Mouse (Mus musculus) neural tube, embryonic 12.5 days (tissue): Measurements from ENCODE around the gene 1700088E04Rik. TPM values are rescaled to one million over a fixed set of nuclear protein-coding genes. Genes with fewer than 3 reads are reported as not detected.

Experiments
- ATAC-seq: fragments of 200-750 bp; cut with Nextera tagmentation; 2 replicates; pipeline ENCODE4 v1.8.0; 2017; ENCODE audit warnings: low read depth, mild to moderate bottlenecking, moderate TSS enrichment, moderate library complexity; ENCODE audit not compliant: low FRiP score
- H3K27ac ChIP-seq: fragments of 300-500 bp; sonication (generic); 2 replicates; pipeline ENCODE4 v1.5.1; 2016
- H3K27me3 ChIP-seq: fragments of 300-500 bp; sonication (generic); replicated peaks from 2 replicates; pipeline ENCODE4 v1.6.1; 2016; ENCODE audit warnings: mild to moderate bottlenecking
- H3K36me3 ChIP-seq: fragments of 300-500 bp; sonication (generic); 2 replicates; pipeline ENCODE4 v1.6.1; 2016; ENCODE audit warnings: mild to moderate bottlenecking
- H3K4me1 ChIP-seq: fragments of 300-500 bp; sonication (generic); 2 replicates; pipeline ENCODE4 v1.6.1; 2016
- H3K4me2 ChIP-seq: fragments of 300-500 bp; sonication (generic); replicated peaks from 2 replicates; pipeline ENCODE4 v1.6.1; 2016; ENCODE audit warnings: mild to moderate bottlenecking
- H3K4me3 ChIP-seq: fragments of 300-500 bp; sonication (generic); 2 replicates; pipeline ENCODE4 v1.5.1; 2016
- H3K9ac ChIP-seq: fragments of 300-500 bp; sonication (generic); 2 replicates; pipeline ENCODE4 v1.6.1; 2016; ENCODE audit warnings: mild to moderate bottlenecking
- H3K9me3 ChIP-seq: fragments of 300-500 bp; sonication (generic); 2 replicates; pipeline ENCODE4 v1.6.1; 2016; ENCODE audit warnings: mild to moderate bottlenecking
- WGBS: fragments of 180-500 bp; shearing (Covaris S2); methylation state at CpG from one replicate; pipeline ENCODE4 v1.1.7; 2016; 5-methylcytosine and 5-hydroxymethylcytosine counted together
- polyA plus RNA-seq: library from polyadenylated mRNA; unstranded; fragments of >200 nt; fragmentation: Nextera tagmentation; extraction: Ambion mirVana; gene quantifications from 2 replicates; pipeline ENCODE4 v1.2.1, GENCODE M21; 2016

1700088E04Rik gene
- polyA plus RNA-seq, 1 experiment from 2014 or later: 11.7 TPM

DNA sequence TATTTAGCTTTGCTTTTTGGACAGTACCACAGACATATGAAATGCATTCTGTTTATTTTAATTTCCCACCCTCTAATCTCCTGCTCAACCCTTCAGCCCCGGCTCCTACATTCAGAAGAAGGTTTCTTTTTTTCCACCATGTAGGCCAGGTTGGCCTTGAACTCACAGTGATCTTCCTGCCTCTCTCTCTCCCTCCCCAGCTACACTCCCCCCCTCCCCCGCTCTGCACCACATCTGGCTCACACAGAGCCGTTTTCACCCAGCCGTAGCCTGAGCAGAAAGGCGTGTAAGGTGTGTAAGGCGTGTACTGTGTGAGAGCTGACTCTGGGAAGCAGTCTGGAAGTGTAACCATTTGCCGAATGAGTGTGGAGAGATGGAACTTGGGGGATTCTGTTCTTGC lies 11.7 kb downstream of the 1700088E04Rik start:
- H3K4me2 ChIP-seq: no peak overlapping the region
- peaks cover 81% of the 10 kb centered on the region for H3K36me3 ChIP-seq

DNA sequence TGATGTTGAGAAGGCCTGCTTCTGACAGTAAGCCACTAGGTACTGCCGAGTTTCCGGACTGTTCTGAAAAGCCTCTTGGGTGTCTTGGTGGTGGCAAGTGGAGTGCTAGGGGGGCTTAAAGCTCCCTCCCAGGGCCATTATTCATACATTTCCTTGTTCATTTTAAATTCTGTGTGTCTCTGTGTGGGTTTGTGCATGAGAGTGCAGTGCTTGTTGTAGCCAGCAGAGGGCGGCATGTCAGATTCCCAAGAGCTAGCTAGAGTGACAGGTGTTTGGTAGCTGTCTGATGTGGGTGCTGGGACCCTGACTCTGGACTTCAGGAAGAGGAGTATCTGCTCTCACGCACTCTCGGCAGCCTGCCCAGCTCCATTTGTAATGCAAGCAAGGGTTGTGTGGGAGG lies 12.8 kb downstream of the 1700088E04Rik start:
- Histone ChIP-seq H3K9me3 (no peaks in the 10 kb centered on the region), H3K27ac (no peak overlapping the region), H3K4me1 (peaks cover 4% of the 10 kb centered on the region; the same call in 1 of the 2 replicates), H3K4me3 (no peak overlapping the region), H3K9ac (no peak overlapping the region), H3K36me3 (peaks cover 83% of the 10 kb centered on the region), H3K27me3 (no peaks in the 10 kb centered on the region), H3K4me2 (no peak overlapping the region)
- no peak for ATAC-seq
- WGBS: 92% methylated on average over 5 of the region's 5 CpGs

More for the DNA sequence above, 11.7 kb downstream of the 1700088E04Rik start:
- Histone ChIP-seq H3K9me3 (no peaks in the 10 kb centered on the region), H3K27me3 (no peaks in the 10 kb centered on the region), H3K9ac (no peak overlapping the region), H3K4me3 (no peak overlapping the region), H3K4me1 (peaks cover 4% of the 10 kb centered on the region; the same call in 1 of the 2 replicates), H3K27ac (no peak overlapping the region)
- 82% methylated on average over 7 of the region's 7 CpGs for WGBS
- no peak for ATAC-seq

DNA sequence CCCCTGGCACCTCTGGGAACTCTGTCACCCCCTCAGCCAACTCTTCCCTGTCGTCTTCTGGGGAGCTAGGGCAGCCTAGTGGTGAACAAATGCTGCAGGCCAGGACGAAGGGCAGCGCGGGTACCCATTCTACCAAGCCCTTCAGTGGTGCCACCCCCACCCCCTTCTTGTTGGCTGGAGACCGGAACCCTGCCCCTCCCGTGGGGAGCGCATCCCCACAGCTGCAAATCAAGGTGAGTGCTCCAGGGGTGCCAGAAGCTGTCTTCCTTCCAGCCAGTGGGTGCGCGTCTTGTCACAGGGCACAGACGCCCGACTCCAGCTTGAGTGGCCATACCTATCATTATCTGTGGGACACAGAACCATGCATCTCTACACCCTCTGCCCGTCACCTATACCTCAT lies 14.0 kb downstream of the 1700088E04Rik start:
- no peaks in the 10 kb centered on the region for H3K9me3 ChIP-seq
- ATAC-seq: no peak
- peaks cover 8% of the 10 kb centered on the region; the same call in 1 of the 2 replicates for H3K4me1 ChIP-seq
- H3K27ac ChIP-seq: no peak overlapping the region
- H3K9ac ChIP-seq: no peak overlapping the region
- no peaks in the 10 kb centered on the region for H3K27me3 ChIP-seq
- no peak overlapping the region for H3K4me2 ChIP-seq
- WGBS: 95% methylated on average over 12 of the region's 12 CpGs
- no peak overlapping the region for H3K4me3 ChIP-seq
- peaks cover 85% of the 10 kb centered on the region for H3K36me3 ChIP-seq

DNA sequence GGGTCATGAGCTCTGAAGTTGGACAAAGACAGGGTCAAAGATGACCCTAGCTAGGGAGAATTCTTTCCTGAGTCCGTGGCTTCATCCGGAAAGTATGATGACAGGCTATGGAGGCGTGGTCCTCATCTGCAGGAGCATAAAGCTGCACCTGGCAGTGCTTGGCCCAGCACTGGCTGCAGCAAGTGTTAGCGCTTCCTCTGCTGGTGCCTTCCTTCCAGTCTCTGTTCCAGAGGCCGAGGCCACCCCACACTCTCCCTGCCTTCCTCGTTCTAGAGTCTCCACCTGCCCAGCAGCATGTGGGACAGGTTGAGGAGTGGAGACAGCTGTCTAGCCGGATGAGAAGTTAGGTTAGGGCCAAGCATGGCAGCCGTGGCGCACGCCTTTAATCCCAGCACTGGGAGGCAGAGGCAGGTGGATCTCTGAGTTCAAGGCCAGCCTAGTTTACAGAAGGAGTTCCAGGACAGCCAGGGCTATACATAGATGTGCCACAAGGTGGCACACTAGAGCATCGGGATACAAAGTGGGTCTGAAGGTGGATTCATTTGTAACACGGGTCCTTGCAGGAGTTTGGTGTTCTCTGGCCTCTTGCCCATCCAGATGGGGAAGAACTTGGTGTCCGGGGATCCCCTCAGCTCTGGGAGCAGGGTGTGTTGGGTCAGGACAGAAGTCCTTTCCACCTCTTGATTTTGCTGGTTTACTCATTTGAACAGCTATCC lies 14.7 kb downstream of the 1700088E04Rik start:
- Histone ChIP-seq H3K4me3 (no peak overlapping the region), H3K27ac (no peak overlapping the region), H3K9me3 (no peaks in the 10 kb centered on the region), H3K4me1 (peaks cover 8% of the 10 kb centered on the region; the same call in 1 of the 2 replicates), H3K27me3 (no peaks in the 10 kb centered on the region), H3K4me2 (no peak overlapping the region), H3K36me3 (peaks cover 80% of the 10 kb centered on the region), H3K9ac (no peak overlapping the region)
- 87% methylated on average over 13 of the region's 13 CpGs for WGBS
- ATAC-seq: no peak

DNA sequence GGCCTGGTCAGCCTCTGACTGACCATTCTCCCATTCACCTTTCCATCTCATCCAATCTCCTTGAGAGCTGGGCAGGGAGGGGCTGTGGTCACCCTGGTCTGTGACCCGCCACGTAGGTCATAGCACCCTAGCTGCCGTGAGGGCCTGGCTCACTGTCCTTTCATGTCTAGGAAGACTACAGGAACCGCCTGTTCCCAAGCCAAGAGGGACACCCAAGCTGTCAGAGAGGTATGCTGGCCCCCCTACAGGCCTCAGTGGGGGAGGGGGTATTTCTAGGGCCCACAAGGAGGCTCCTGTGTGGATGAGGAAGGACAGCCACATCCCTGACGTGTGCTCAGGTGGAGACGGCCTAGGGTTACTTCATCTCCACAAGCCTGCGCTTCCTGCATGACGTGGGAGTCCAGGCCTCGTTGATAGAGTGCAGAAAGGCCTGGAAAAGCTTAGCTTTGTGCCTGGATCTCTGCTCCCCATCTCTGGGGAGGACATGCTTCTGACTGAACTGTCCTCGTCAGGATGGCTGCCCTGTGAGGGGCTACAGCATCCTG lies 16.6 kb downstream of the 1700088E04Rik start:
- no peak for ATAC-seq
- peaks cover 74% of the 10 kb centered on the region for H3K36me3 ChIP-seq
- H3K4me2 ChIP-seq: no peak overlapping the region
- H3K4me1 ChIP-seq: peaks cover 4% of the 10 kb centered on the region; the same call in 1 of the 2 replicates
- H3K27ac ChIP-seq: no peak overlapping the region
- no peak overlapping the region for H3K4me3 ChIP-seq
- no peaks in the 10 kb centered on the region for H3K27me3 ChIP-seq
- no peak overlapping the region for H3K9ac ChIP-seq
- H3K9me3 ChIP-seq: no peaks in the 10 kb centered on the region
- 87% methylated on average over 10 of the region's 10 CpGs for WGBS

DNA sequence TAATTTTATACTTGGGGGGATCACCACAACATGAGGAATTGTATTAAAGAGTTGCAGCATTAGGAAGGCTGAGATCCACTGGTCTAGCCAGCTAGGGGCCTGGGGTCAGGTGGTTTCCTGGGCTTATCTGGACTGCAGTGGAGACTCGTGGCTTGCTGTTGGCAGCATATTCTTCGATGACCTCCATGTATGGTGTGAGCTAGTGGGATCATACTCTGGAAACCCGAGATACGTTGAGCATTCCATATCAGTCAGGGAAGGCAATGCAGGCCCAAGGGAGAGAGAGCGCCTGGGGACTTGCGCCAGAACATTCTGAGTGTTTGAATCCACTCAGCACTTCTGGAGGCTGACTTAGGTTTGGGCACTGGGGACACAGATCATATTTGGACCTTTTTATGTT lies 17.3 kb downstream of the 1700088E04Rik start:
- peaks cover 76% of the 10 kb centered on the region for H3K36me3 ChIP-seq
- peaks cover 4% of the 10 kb centered on the region; the same call in 1 of the 2 replicates for H3K4me1 ChIP-seq
- H3K27me3 ChIP-seq: no peaks in the 10 kb centered on the region
- H3K4me2 ChIP-seq: no peak overlapping the region
- no peak for ATAC-seq
- WGBS: 91% methylated on average over 6 of the region's 6 CpGs
- H3K9ac ChIP-seq: no peak overlapping the region
- no peak overlapping the region for H3K4me3 ChIP-seq
- H3K9me3 ChIP-seq: no peaks in the 10 kb centered on the region
- no peak overlapping the region for H3K27ac ChIP-seq

DNA sequence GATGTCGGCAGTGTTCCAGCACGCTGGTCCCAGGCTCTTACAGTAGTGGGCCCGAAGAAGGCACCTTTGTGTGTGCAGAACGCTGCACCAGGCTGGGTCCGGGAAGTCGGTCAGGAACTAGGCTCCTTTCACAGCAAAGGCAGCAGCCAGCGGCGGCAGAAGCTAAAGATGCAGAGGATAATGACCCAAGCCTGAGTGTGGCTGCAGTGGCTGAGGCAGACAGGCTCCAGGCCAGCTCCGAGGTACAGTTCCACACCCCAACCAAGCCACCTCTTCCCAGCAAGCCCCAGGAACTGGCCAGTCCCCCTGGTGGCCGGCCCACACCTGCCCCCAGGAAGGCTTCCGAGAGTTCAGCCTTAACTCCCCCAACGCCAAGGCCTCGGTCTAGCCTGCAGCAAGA lies 18.5 kb downstream of the 1700088E04Rik start:
- Histone ChIP-seq H3K27me3 (no peaks in the 10 kb centered on the region), H3K9me3 (no peaks in the 10 kb centered on the region), H3K4me3 (no peak overlapping the region), H3K36me3 (peaks cover 65% of the 10 kb centered on the region), H3K4me1 (peaks cover 4% of the 10 kb centered on the region; the same call in 1 of the 2 replicates), H3K9ac (no peak overlapping the region), H3K27ac (no peak overlapping the region), H3K4me2 (no peak overlapping the region)
- 84% methylated on average over 13 of the region's 13 CpGs for WGBS
- no peak for ATAC-seq

DNA sequence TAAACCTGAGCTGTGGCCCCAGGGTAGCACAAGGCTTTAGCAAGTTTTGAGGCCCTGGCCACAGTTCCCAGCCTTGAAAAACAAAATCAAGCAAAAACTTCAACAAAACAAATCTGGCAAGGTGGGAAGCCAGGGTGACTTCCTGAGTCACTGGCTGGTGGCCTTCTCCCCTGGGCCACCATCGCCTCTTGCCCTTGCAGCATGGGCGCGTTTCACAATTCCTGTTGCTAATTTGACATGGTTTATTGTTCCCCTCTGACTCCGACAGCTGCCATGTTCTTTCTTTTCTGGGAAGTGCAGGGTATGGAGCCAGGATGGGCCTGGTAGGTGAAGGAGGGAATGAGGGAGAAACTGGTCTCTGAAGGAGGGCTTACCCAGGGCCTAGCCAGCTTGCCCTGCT lies 18.9 kb downstream of the 1700088E04Rik start:
- Histone ChIP-seq H3K4me3 (no peak overlapping the region), H3K36me3 (peaks cover 64% of the 10 kb centered on the region)

DNA sequence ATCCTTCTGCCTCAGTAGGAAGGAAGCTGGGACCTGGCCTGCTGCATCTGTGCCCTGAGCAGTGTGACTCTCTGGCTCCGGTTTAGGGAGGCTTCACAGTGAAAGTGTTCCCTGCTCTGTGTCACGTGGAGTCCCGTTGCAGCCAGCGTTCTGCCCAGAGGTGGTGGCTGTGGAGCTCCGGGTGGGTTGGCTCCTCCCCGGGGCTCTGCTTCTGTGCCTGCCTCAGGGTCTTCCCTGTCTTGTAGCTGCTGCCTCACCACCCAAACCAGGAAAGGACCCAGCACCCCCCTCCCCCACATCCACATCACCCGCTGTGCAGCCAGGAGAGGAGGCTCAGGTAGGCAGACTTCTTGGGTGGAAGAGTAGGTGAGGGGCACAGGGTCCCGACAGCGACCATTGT lies 21.6 kb downstream of the 1700088E04Rik start:
- Histone ChIP-seq H3K36me3 (peaks cover 57% of the 10 kb centered on the region), H3K9me3 (no peaks in the 10 kb centered on the region), H3K4me1 (peaks cover 4% of the 10 kb centered on the region; the same call in 1 of the 2 replicates), H3K4me2 (no peak overlapping the region), H3K9ac (no peak overlapping the region), H3K4me3 (no peak overlapping the region), H3K27me3 (no peaks in the 10 kb centered on the region), H3K27ac (no peak overlapping the region)
- 86% methylated on average over 9 of the region's 9 CpGs for WGBS
- no peak for ATAC-seq

More for the DNA sequence above, 18.9 kb downstream of the 1700088E04Rik start:
- Histone ChIP-seq H3K4me2 (no peak overlapping the region), H3K27me3 (no peaks in the 10 kb centered on the region), H3K9me3 (no peaks in the 10 kb centered on the region), H3K9ac (no peak overlapping the region), H3K27ac (no peak overlapping the region), H3K4me1 (peaks cover 4% of the 10 kb centered on the region; the same call in 1 of the 2 replicates)
- WGBS: 46% methylated on average over 4 of the region's 4 CpGs
- no peak for ATAC-seq

DNA sequence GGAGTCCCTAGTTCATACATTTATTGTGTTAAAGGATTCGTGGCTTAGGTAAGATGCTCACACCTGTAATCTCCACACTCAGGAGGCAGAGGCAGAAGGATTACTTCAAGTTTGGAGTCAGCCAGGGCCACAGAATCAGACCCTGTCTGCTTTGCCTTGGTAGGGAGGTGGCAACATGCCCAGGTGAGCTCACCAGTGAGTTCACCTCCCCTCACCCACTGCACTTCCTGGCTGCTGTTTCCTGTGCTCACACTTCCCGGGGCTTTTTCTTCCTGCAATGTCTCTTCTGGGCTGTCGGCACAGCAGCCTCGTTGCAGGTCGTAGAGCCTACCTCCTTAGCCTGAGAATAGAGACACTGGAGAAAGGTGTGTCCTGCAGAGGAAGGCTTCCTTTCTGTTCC lies 25.8 kb downstream of the 1700088E04Rik start:
- no peak overlapping the region for H3K4me3 ChIP-seq
- H3K4me1 ChIP-seq: peaks cover 7% of the 10 kb centered on the region
- H3K27ac ChIP-seq: no peak overlapping the region
- no peak for ATAC-seq
- peaks cover 34% of the 10 kb centered on the region for H3K36me3 ChIP-seq
- H3K27me3 ChIP-seq: 0 out of 2 replicates have a peak, but pooled peaks cover 4% of the 10 kb centered on the region
- no peak overlapping the region for H3K9ac ChIP-seq
- WGBS: 60% methylated on average over 5 of the region's 5 CpGs
- H3K9me3 ChIP-seq: no peaks in the 10 kb centered on the region
- no peak overlapping the region for H3K4me2 ChIP-seq

DNA sequence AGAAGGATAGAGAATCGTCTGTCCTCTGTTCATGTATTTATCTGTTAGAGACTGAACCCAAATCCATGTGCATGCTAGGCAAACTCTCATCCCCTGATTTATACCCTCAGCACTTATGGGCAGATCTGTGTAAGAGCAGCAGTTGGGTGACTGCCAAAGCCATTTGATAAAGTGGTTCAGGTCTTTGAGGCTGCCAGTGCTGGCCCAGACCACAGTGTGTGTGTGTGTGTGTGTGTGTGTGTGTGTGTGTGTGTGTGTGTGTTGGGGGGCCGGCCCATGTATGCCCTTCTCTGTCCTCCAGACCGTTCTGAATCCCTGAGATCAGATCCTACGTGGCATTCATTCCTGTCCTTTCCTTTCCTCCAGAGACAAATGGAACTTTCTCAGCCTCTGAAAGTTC lies 29.3 kb downstream of the 1700088E04Rik start:
- no peak overlapping the region for H3K9ac ChIP-seq
- 90% methylated on average over 4 of the region's 4 CpGs for WGBS
- no peak overlapping the region for H3K27ac ChIP-seq
- H3K36me3 ChIP-seq: peaks cover 18% of the 10 kb centered on the region
- H3K4me3 ChIP-seq: no peak overlapping the region
- ATAC-seq: no peak
- H3K27me3 ChIP-seq: 0 out of 2 replicates have a peak, but pooled peaks cover 6% of the 10 kb centered on the region
- no peak overlapping the region for H3K4me2 ChIP-seq
- peaks cover 19% of the 10 kb centered on the region for H3K4me1 ChIP-seq
- H3K9me3 ChIP-seq: no peaks in the 10 kb centered on the region

DNA sequence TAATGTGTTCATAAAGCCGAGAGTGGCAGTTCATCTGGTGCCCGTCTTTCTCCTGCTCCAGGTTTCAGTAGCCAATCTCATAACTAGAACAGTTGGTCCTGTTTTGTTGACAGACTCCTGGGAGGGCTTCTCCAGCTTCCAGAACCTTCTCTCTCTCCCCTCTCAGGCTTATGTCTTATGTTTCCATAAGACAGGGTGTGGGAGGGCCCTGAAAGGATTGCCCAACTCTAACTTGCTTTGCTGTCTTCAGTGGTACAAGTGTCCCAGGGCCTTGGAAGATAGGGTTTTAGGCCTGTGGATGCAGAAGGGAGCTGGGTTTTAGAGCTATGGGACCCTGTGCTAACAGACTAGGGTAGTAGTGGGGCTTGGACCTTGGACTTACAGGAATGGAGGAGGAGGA lies 30.5 kb downstream of the 1700088E04Rik start:
- no peak for ATAC-seq
- H3K9me3 ChIP-seq: no peaks in the 10 kb centered on the region
- peak overlapping the region; percentile 92 for H3K4me2 ChIP-seq
- H3K27ac ChIP-seq: no peak overlapping the region
- H3K27me3 ChIP-seq: 0 out of 2 replicates have a peak, but pooled peaks cover 6% of the 10 kb centered on the region
- H3K4me1 ChIP-seq: peaks cover 19% of the 10 kb centered on the region
- H3K36me3 ChIP-seq: peaks cover 14% of the 10 kb centered on the region
- WGBS: 79% methylated on average over 2 of the region's 2 CpGs
- no peak overlapping the region for H3K9ac ChIP-seq
- H3K4me3 ChIP-seq: peak overlapping the region; percentile 87
